Mouse (Mus musculus): ENCODE data around the gene Vps52. TPM values are rescaled to one million over a fixed set of nuclear protein-coding genes. Genes with fewer than 3 reads are reported as not detected.

Vps52 gene
- polyA plus RNA-seq, 1 experiment from 2014 or later: 40.8 TPM

- under 1% methylated on average over 46 of the region's 52 CpGs for WGBS
- peaks cover 12% of the 10 kb centered on the region; the same call in 1 of the 2 replicates for H3K4me1 ChIP-seq (ENCODE audit: control insufficient read depth, insufficient read depth, low read length)
- no peaks in the 10 kb centered on the region for H3K9me3 ChIP-seq (ENCODE audit: control insufficient read depth, low read length)
- H3K9ac ChIP-seq (ENCODE audit: low read depth, low read length): peak overlapping the region; percentile 72
- no peaks in the 10 kb centered on the region for H3K27me3 ChIP-seq (ENCODE audit: control insufficient read depth, insufficient read depth, low read length)
- H3K36me3 ChIP-seq (ENCODE audit: control insufficient read depth, insufficient read depth, low read length): peaks cover 5% of the 10 kb centered on the region; the same call in 1 of the 2 replicates
- peak overlapping the region; percentile 33 for H3K27ac ChIP-seq (ENCODE audit: low read depth, low read length)
- peak overlapping the region; percentile 62 for H3K4me3 ChIP-seq (ENCODE audit: low read length)
- ATAC-seq (ENCODE audit: low FRiP score, low TSS enrichment): 0 out of 2 replicates have a peak, but pooled peaks have one; percentile 1
- peak overlapping the region; percentile 98 for H3K4me2 ChIP-seq (replicated peaks; ENCODE audit: low read depth, low read length)
These were observed 36.0 kb upstream of the Vps52 start for GRCm38 (mm10) chr17:33919351-33920281.

- H3K4me1 ChIP-seq (ENCODE audit: control insufficient read depth, insufficient read depth, low read length): peaks cover 9% of the 10 kb centered on the region; the same call in 1 of the 2 replicates
- under 1% methylated on average over 36 of the region's 36 CpGs for WGBS
- peak; percentile 64 for ATAC-seq (ENCODE audit: low FRiP score, low TSS enrichment)
These were observed 35.1 kb upstream of the Vps52 start for GRCm38 (mm10) chr17:33920282-33921097.

GRCm38 (mm10) chr17:33921361-33921760 lies 34.3 kb upstream of the Vps52 start:
- Histone ChIP-seq H3K27ac (ENCODE audit: low read depth, low read length) (no peak overlapping the region), H3K9ac (ENCODE audit: low read depth, low read length) (no peak overlapping the region), H3K27me3 (ENCODE audit: control insufficient read depth, insufficient read depth, low read length) (no peaks in the 10 kb centered on the region), H3K36me3 (ENCODE audit: control insufficient read depth, insufficient read depth, low read length) (no peaks in the 10 kb centered on the region; the same call in 1 of the 2 replicates), H3K9me3 (ENCODE audit: control insufficient read depth, low read length) (no peaks in the 10 kb centered on the region), H3K4me3 (ENCODE audit: low read length) (no peak overlapping the region), H3K4me2 (replicated peaks; ENCODE audit: low read depth, low read length) (no peak overlapping the region), H3K4me1 (ENCODE audit: control insufficient read depth, insufficient read depth, low read length) (peaks cover 9% of the 10 kb centered on the region; the same call in 1 of the 2 replicates)
- no peak for ATAC-seq (ENCODE audit: low FRiP score, low TSS enrichment)
- 86% methylated on average over 7 of the region's 7 CpGs for WGBS

More at GRCm38 (mm10) chr17:33920282-33921097, 35.1 kb upstream of the Vps52 start:
- Histone ChIP-seq H3K36me3 (ENCODE audit: control insufficient read depth, insufficient read depth, low read length) (no peaks in the 10 kb centered on the region; the same call in 1 of the 2 replicates), H3K9me3 (ENCODE audit: control insufficient read depth, low read length) (no peaks in the 10 kb centered on the region), H3K4me3 (ENCODE audit: low read length) (peak overlapping the region; percentile 62), H3K27ac (ENCODE audit: low read depth, low read length) (peak overlapping the region; percentile 33), H3K9ac (ENCODE audit: low read depth, low read length) (peak overlapping the region; percentile 72), H3K4me2 (replicated peaks; ENCODE audit: low read depth, low read length) (peak overlapping the region; percentile 98), H3K27me3 (ENCODE audit: control insufficient read depth, insufficient read depth, low read length) (no peaks in the 10 kb centered on the region)

- Histone ChIP-seq H3K36me3 (ENCODE audit: control insufficient read depth, insufficient read depth, low read length) (peaks cover 5% of the 10 kb centered on the region; the same call in 1 of the 2 replicates), H3K9ac (ENCODE audit: low read depth, low read length) (no peak overlapping the region), H3K27ac (ENCODE audit: low read depth, low read length) (no peak overlapping the region), H3K9me3 (ENCODE audit: control insufficient read depth, low read length) (no peaks in the 10 kb centered on the region), H3K27me3 (ENCODE audit: control insufficient read depth, insufficient read depth, low read length) (no peaks in the 10 kb centered on the region), H3K4me3 (ENCODE audit: low read length) (no peak overlapping the region), H3K4me1 (ENCODE audit: control insufficient read depth, insufficient read depth, low read length) (peaks cover 5% of the 10 kb centered on the region; the same call in 1 of the 2 replicates), H3K4me2 (replicated peaks; ENCODE audit: low read depth, low read length) (no peak overlapping the region)
- ATAC-seq (ENCODE audit: low FRiP score, low TSS enrichment): no peak
- WGBS: 81% methylated on average over 10 of the region's 10 CpGs
These were observed 30.9 kb upstream of the Vps52 start for GRCm38 (mm10) chr17:33924577-33925283.

GRCm38 (mm10) chr17:33925406-33926116 lies 30.1 kb upstream of the Vps52 start:
- Histone ChIP-seq H3K4me1 (ENCODE audit: control insufficient read depth, insufficient read depth, low read length) (peaks cover 5% of the 10 kb centered on the region; the same call in 1 of the 2 replicates), H3K4me2 (replicated peaks; ENCODE audit: low read depth, low read length) (no peak overlapping the region), H3K27ac (ENCODE audit: low read depth, low read length) (no peak overlapping the region), H3K4me3 (ENCODE audit: low read length) (no peak overlapping the region), H3K9ac (ENCODE audit: low read depth, low read length) (no peak overlapping the region), H3K36me3 (ENCODE audit: control insufficient read depth, insufficient read depth, low read length) (peaks cover 5% of the 10 kb centered on the region; the same call in 1 of the 2 replicates), H3K27me3 (ENCODE audit: control insufficient read depth, insufficient read depth, low read length) (no peaks in the 10 kb centered on the region), H3K9me3 (ENCODE audit: control insufficient read depth, low read length) (no peaks in the 10 kb centered on the region)
- ATAC-seq (ENCODE audit: low FRiP score, low TSS enrichment): no peak
- WGBS: 86% methylated on average over 21 of the region's 21 CpGs

GRCm38 (mm10) chr17:33926207-33926932 lies 29.2 kb upstream of the Vps52 start:
- WGBS: 74% methylated on average over 17 of the region's 17 CpGs

GRCm38 (mm10) chr17:33928251-33928947 lies 27.2 kb upstream of the Vps52 start:
- ATAC-seq (ENCODE audit: low FRiP score, low TSS enrichment): no peak
- peak overlapping the region; percentile 84 for H3K4me3 ChIP-seq (ENCODE audit: low read length)
- H3K4me2 ChIP-seq (replicated peaks; ENCODE audit: low read depth, low read length): peak overlapping the region; percentile 100
- peak overlapping the region; percentile 84; the same call in 1 of the 2 replicates for H3K9ac ChIP-seq (ENCODE audit: low read depth, low read length)
- WGBS: 62% methylated on average over 21 of the region's 21 CpGs
- H3K27ac ChIP-seq (ENCODE audit: low read depth, low read length): no peak overlapping the region
- H3K4me1 ChIP-seq (ENCODE audit: control insufficient read depth, insufficient read depth, low read length): peaks cover 12% of the 10 kb centered on the region; the same call in 1 of the 2 replicates
- no peaks in the 10 kb centered on the region for H3K27me3 ChIP-seq (ENCODE audit: control insufficient read depth, insufficient read depth, low read length)
- H3K36me3 ChIP-seq (ENCODE audit: control insufficient read depth, insufficient read depth, low read length): peaks cover 8% of the 10 kb centered on the region; the same call in 1 of the 2 replicates
- H3K9me3 ChIP-seq (ENCODE audit: control insufficient read depth, low read length): no peaks in the 10 kb centered on the region

More at GRCm38 (mm10) chr17:33926207-33926932, 29.2 kb upstream of the Vps52 start:
- Histone ChIP-seq H3K27ac (ENCODE audit: low read depth, low read length) (no peak overlapping the region), H3K9me3 (ENCODE audit: control insufficient read depth, low read length) (no peaks in the 10 kb centered on the region), H3K27me3 (ENCODE audit: control insufficient read depth, insufficient read depth, low read length) (no peaks in the 10 kb centered on the region), H3K4me1 (ENCODE audit: control insufficient read depth, insufficient read depth, low read length) (peaks cover 12% of the 10 kb centered on the region; the same call in 1 of the 2 replicates), H3K4me2 (replicated peaks; ENCODE audit: low read depth, low read length) (no peak overlapping the region), H3K36me3 (ENCODE audit: control insufficient read depth, insufficient read depth, low read length) (peaks cover 5% of the 10 kb centered on the region; the same call in 1 of the 2 replicates), H3K4me3 (ENCODE audit: low read length) (no peak overlapping the region), H3K9ac (ENCODE audit: low read depth, low read length) (no peak overlapping the region)
- ATAC-seq (ENCODE audit: low FRiP score, low TSS enrichment): no peak
